Comparison of ENCODE assay signal across 26 mouse cellular contexts in genomic region chr9:61728115-61728514, GRCm38 (mm10).
"Had no signal": no experiment of that assay in that cellular context is flagged by ENCODE, and none has a peak within 500 bp of the region (broad histone marks: within the 10 kb centered on the region; RNA-seq: fewer than 3 reads in every experiment).

No protein-coding gene starts in this region.

- DNase-seq: gastrocnemius, adult 2 months; gastrocnemius, postnatal 10 days; gastrocnemius, postnatal 25 days; heart, adult 18-20 months; heart, postnatal 10 days; heart, postnatal 4 days; kidney, adult 11 months; kidney, adult 2 months; kidney, adult 9 months; kidney, postnatal 14 days; kidney, postnatal 36 days; layer of hippocampus, adult 9-11 months; layer of hippocampus, postnatal 36 days; left cerebral cortex, postnatal 4 days; liver, embryonic 13.5 days had no signal

- H3K4me1 ChIP-seq: hindbrain, embryonic 10.5 days; hindbrain, embryonic 12.5 days; hindbrain, embryonic 15.5 days; liver, embryonic 13.5 days; liver, embryonic 15.5 days had no signal

- H3K27me3 ChIP-seq: hindbrain, embryonic 12.5 days; hindbrain, embryonic 15.5 days; limb, embryonic 12.5 days; liver, embryonic 13.5 days; liver, embryonic 15.5 days had no signal

- ATAC-seq: hindbrain, postnatal 0 days; intestine, embryonic 16.5 days had no signal

- H3K9me3 ChIP-seq: heart, embryonic 10.5 days; heart, embryonic 12.5 days; hindbrain, embryonic 10.5 days; hindbrain, embryonic 12.5 days; hindbrain, embryonic 15.5 days; kidney, embryonic 15.5 days; limb, embryonic 12.5 days; liver, embryonic 13.5 days; liver, embryonic 15.5 days had no signal

- H3K27ac ChIP-seq: gastrocnemius, adult 2 months; heart, embryonic 10.5 days; hindbrain, embryonic 10.5 days; hindbrain, embryonic 12.5 days; hindbrain, embryonic 15.5 days; hindbrain, postnatal 0 days; kidney, embryonic 15.5 days; kidney, postnatal 0 days; limb, embryonic 12.5 days; liver, embryonic 13.5 days; liver, embryonic 15.5 days had no signal

- H3K36me3 ChIP-seq: heart, embryonic 10.5 days; heart, embryonic 12.5 days; hindbrain, embryonic 10.5 days; hindbrain, embryonic 12.5 days; hindbrain, embryonic 15.5 days; kidney, embryonic 15.5 days; limb, embryonic 12.5 days; liver, embryonic 13.5 days; liver, embryonic 15.5 days had no signal

- H3K9ac ChIP-seq: heart, embryonic 12.5 days; hindbrain, embryonic 12.5 days; hindbrain, embryonic 15.5 days; kidney, embryonic 15.5 days; limb, embryonic 12.5 days; liver, embryonic 13.5 days; liver, embryonic 15.5 days had no signal

- H3K4me3 ChIP-seq: gastrocnemius, adult 2 months; heart, embryonic 10.5 days; heart, embryonic 12.5 days; hindbrain, embryonic 10.5 days; hindbrain, embryonic 12.5 days; hindbrain, embryonic 15.5 days; kidney, embryonic 15.5 days; limb, embryonic 12.5 days; liver, embryonic 13.5 days; liver, embryonic 15.5 days had no signal

- H3K4me2 ChIP-seq: heart, embryonic 12.5 days; hindbrain, embryonic 12.5 days; hindbrain, embryonic 15.5 days; kidney, embryonic 15.5 days; limb, embryonic 12.5 days; liver, embryonic 13.5 days; liver, embryonic 15.5 days had no signal
